Mouse (Mus musculus) gastrocnemius, postnatal 25 days (tissue): Measurements from ENCODE around the gene Dmrtb1. TPM values are rescaled to one million over a fixed set of nuclear protein-coding genes. Genes with fewer than 3 reads are reported as not detected.

ENCODE experiments used
- DNase-seq: peaks from one replicate; pipeline ENCODE4 v3.0.0; 2022
- long read RNA-seq, 2 experiments: library from polyadenylated mRNA; stranded (forward); transcript quantifications; one replicate each; pipeline ENCODE4 v2.0.0; 2021
- total RNA-seq, 2 experiments: library from RNA; stranded (reverse); gene quantifications; 1 replicate in 1 of 2; 2 replicates in 1 of 2; pipeline ENCODE4 v1.2.3; 2021

Dmrtb1 gene
- not detected for total RNA-seq
- long read RNA-seq, experiment 1, result 0 reads
- long read RNA-seq, experiment 2, result 0 reads

GRCm38 (mm10) chr4:107684130-107684529 lies at the start of gene Dmrtb1:
Gene Dmrtb1, minus strand, starts transcription at chr4:107684230.
- no peak for DNase-seq

DNA sequence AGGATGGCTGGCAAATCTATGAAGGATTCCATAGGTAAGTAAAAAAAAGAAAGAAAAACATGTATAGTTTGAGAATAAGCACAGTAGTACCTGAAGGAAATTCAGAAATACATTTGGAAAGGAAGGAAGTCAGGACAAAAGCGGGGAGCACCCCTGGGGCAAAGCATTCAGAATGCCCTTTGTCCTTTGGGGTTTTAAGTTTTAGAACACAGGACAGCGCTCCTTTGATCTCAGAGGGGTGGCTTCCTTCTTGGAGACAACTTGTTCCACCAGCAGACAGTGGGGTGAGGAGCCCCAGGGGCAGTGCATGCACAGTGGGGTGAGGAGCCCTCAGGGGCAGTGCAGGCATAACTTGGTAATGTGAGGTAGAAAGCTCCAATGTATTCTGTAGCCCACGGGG lies 49.6 kb upstream of the Dmrtb1 start:
- DNase-seq, result no peak

GRCm38 (mm10) chr4:107732624-107733023 lies 48.6 kb upstream of the Dmrtb1 start:
- DNase-seq, result no peak

GRCm38 (mm10) chr4:107732182-107732581 lies 48.2 kb upstream of the Dmrtb1 start:
- no peak for DNase-seq

GRCm38 (mm10) chr4:107731088-107731465 lies 47.0 kb upstream of the Dmrtb1 start:
- no peak for DNase-seq

GRCm38 (mm10) chr4:107730391-107731087 lies 46.5 kb upstream of the Dmrtb1 start:
- no peak for DNase-seq

GRCm38 (mm10) chr4:107725432-107725831 lies 41.4 kb upstream of the Dmrtb1 start:
- no peak for DNase-seq

GRCm38 (mm10) chr4:107720043-107720830 lies 36.2 kb upstream of the Dmrtb1 start:
- DNase-seq, result no peak

DNA sequence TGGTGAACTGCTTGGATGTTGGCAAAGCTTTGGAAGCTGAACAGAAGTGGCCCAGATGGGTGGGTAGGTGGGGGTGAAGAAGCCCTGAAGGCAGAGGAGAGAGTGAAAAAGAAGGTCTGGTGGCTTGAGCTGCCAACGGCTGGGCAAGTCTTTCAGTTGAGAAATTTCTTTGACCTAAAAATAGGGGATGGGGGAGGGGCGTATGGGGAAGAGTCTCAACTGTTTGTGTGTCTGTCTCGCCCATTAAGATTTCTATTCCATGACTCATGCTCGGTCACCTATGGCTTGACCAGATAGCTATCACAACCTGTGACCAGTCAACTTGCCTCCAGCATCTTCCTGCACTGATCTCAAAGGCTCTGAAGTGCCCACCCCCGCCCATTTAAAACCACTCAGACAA lies 35.1 kb upstream of the Dmrtb1 start:
- DNase-seq, result no peak

DNA sequence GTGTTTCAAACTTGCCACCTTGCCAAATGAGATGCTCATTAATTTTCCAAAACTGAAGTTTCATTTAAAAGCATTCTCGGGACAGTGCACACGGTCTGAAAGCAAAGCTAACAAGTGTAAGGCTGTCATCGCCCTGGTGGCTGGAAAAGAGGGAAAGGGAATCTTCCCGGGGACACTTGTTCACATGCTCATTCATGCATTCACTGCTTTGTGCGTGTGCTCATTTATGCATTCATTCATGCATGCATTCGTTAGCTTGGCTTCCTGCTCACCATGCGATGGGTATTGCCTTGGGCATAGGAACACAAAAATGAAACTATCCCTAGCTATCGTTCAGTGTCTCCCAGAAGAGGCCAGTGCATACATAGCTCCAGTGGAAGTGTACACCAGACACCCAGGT lies 34.7 kb upstream of the Dmrtb1 start:
- no peak for DNase-seq

DNA sequence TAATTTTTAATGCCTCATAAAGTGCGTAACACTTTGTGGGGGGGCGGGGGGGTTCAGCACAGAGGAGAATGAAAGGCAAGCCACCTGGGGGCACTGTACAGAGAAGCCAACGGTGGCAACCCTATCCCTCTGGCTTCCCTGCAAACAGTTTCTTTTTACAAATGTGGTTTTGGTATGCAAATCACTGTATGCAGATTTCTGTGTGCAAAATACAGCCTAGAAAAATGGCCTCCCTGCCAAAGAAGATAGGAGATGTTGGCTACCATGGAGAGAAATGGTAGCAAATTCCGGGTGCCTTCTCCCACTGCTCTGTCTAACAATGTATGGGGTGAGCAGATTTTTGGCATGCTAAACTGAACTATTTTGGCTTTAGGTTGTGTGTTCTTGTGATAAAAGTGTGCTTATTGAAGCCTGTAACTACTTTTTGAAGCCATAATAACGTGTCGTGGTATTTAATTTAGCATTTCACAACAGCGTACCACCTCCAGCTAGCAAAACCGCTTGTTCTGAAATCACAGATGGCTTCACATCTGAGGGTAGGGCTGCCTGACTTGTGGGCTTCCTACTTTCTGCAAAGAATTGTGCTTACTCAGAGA lies 33.8 kb upstream of the Dmrtb1 start:
- DNase-seq, result no peak

DNA sequence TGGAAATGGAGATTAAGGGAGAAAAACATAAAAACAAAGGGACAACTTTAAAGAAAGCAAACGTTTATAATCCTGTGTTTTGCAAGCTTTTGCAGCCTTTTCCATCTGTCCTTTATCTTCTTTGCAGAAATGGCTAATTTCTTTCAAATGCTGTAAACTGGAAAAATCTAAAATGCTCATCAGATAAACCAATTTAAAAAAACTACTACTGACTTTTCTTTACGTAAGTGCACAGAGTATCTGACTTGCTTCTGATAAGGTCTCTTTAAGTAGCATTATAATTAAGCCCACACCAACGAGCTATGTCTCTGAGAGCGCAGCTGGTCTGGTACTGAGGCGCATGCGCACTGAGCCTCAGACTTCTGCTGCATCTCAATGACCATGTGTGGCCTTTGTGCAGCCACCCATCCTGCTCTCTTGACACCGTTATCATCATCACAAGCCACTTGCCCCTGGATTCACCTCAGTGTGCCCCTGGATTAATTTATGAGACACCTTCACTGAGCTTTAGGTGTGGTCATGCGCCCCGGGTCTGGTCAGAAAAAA lies 32.8 kb upstream of the Dmrtb1 start:
- DNase-seq, result no peak

- DNase-seq, result no peak
These were observed 22.9 kb upstream of the Dmrtb1 start for GRCm38 (mm10) chr4:107706884-107707283.

GRCm38 (mm10) chr4:107704185-107704584 lies 20.2 kb upstream of the Dmrtb1 start:
- DNase-seq, result no peak

GRCm38 (mm10) chr4:107701679-107702078 lies 17.6 kb upstream of the Dmrtb1 start:
- DNase-seq, result no peak

DNA sequence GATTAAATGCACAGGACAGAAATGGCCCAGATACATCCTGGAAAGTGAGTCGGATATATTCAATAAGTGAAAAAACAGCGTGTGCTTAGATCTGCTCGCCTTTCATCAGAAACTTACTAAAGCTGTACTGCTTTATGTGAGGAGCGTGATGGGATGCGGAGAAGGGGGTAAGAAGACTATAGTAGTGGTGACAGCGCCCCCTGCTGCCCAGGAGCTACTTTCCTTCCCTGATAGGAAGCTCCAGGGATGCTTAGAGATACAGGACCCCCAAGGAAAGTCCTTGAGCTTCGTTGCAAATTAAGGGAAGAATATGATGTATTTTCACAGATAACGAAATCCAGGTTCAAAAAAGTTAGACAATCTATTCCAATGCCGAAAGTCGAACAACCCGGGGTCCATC lies 17.1 kb upstream of the Dmrtb1 start:
- no peak for DNase-seq

DNA sequence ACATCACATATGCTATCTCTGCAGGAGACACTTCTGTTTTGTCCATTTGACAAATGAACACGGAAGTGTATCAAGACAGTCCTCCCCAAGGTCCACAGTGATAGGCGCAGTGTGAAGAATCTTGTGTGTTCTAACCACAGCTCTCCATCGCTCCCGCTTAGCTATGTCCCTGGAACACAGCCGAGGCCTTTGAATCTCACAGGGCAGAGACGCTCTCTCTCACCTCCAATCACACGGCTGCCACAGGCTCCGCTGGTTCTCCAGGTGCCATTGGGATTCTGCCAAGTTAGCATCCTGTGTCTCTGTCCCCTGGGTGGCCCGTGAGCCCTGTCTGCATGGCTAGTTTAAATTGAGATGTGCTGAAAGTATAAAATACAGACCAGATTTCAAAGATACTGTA lies 15.2 kb upstream of the Dmrtb1 start:
- no peak for DNase-seq

DNA sequence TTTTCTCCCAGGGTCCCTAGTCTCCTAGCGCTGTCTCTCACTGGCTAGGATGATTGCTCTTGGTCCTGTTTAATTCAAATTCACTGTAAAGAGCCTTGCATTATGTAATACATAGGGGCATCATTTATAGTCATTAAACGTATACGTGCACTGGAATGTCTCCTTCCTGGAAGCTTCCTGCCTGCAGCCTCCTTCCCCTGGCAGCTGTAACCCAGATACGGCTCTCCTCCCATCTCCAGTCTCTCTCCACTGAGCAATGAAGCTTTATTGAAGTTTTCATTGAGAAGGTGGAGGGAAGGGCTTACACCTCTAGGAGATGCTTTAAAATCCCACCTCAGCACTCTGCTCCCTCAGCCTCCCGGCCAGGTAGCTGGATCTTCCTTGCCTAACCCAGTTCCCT lies 9.8 kb upstream of the Dmrtb1 start:
- no peak for DNase-seq

GRCm38 (mm10) chr4:107688213-107688612 lies 4.2 kb upstream of the Dmrtb1 start:
- no peak for DNase-seq

GRCm38 (mm10) chr4:107687127-107687526 lies 3.1 kb upstream of the Dmrtb1 start:
- no peak for DNase-seq

DNA sequence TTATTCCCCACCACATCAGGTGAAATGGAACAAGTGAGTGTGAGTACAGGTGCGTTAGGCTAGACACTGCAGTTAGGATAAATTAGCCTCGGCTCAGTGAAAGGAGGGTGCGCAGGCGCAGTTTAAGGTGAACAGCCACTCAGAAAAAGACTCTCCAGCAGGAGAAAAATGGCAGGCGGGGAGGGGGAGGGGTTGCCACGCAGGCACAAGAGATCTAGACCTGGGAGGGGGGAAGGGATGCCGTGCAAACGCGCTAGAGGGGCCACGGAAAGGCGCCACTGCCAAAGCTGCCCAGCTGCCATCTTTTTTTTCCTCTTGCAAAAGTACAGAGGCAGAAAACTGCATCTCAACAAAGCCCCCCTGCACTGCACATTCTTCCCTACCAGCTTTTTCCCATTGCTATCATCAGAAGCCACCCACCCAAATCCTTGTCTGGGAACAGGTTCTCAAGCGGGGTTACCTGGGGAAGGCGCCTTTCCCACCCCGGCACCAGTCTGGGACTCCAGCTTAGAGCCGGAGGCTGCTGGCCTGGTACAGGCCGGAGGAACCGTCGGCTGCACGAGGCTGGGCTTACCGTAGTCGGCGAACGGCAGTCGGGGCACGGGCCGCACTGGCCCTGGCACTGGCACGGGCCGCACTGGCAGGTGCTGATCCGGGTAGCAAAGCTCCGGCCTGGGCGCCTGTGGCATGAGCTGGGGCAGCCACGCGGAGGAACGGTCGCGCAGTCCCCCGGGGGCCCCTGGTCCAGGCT lies 849 bp downstream of the Dmrtb1 start:
- DNase-seq, result no peak

GRCm38 (mm10) chr4:107681099-107681849 lies 2.8 kb downstream of the Dmrtb1 start:
- DNase-seq, result no peak
